Mouse (Mus musculus) embryonic facial prominence, embryonic 13.5 days (tissue): ENCODE measurements around the gene Eef1g. TPM values are rescaled to one million over a fixed set of nuclear protein-coding genes. Genes with fewer than 3 reads are reported as not detected.
A peak's percentile ranks its signal among the peaks of the same experiment; 100 is the strongest.

ENCODE experiments used
- ATAC-seq: fragments of 200-750 bp; cut with Nextera tagmentation; 2 replicates; pipeline ENCODE4 v1.8.0; 2017; ENCODE audit warnings: low read depth; ENCODE audit not compliant: insufficient number of reproducible peaks, insufficient read depth, low FRiP score, low TSS enrichment
- H3K27ac ChIP-seq: fragments of 300-500 bp; sonication (generic); 2 replicates; pipeline ENCODE4 v1.5.1; 2015; ENCODE audit warnings: moderate library complexity, mild to moderate bottlenecking, inconsistent platforms
- H3K27me3 ChIP-seq: fragments of 300-500 bp; sonication (generic); 2 replicates; pipeline ENCODE4 v1.6.1; 2015; ENCODE audit warnings: mild to moderate bottlenecking, inconsistent platforms
- H3K36me3 ChIP-seq: fragments of 300-500 bp; sonication (generic); 2 replicates; pipeline ENCODE4 v1.6.1; 2015; ENCODE audit warnings: mild to moderate bottlenecking, inconsistent platforms
- H3K4me1 ChIP-seq: fragments of 300-500 bp; sonication (generic); 2 replicates; pipeline ENCODE4 v1.6.1; 2015; ENCODE audit warnings: inconsistent platforms
- H3K4me2 ChIP-seq: fragments of 300-500 bp; sonication (generic); 2 replicates; pipeline ENCODE4 v1.6.1; 2015; ENCODE audit warnings: moderate library complexity, mild to moderate bottlenecking, inconsistent platforms
- H3K4me3 ChIP-seq: fragments of 300-500 bp; sonication (generic); 2 replicates; pipeline ENCODE4 v1.5.1; 2015; ENCODE audit warnings: mild to moderate bottlenecking, inconsistent platforms
- H3K9ac ChIP-seq: fragments of 300-500 bp; sonication (generic); 2 replicates; pipeline ENCODE4 v1.6.1; 2015; ENCODE audit warnings: mild to moderate bottlenecking, inconsistent platforms
- H3K9me3 ChIP-seq: fragments of 300-500 bp; sonication (generic); 2 replicates; pipeline ENCODE4 v1.6.1; 2016; ENCODE audit warnings: inconsistent platforms
- WGBS: fragments of 180-500 bp; shearing (Covaris S2); methylation state at CpG from one replicate; pipeline ENCODE4 v1.1.7; 2015; ENCODE audit warnings: mixed read lengths; 5-methylcytosine and 5-hydroxymethylcytosine counted together
- polyA plus RNA-seq: library from polyadenylated mRNA; unstranded; fragments of >200 nt; fragmentation: Nextera tagmentation; extraction: Ambion mirVana; gene quantifications from 2 replicates; pipeline ENCODE4 v1.2.1, GENCODE M21; 2015

The Eef1g gene
- 481 and 529 TPM in 2 replicates for polyA plus RNA-seq

GRCm38 (mm10) chr19:8966590-8967372 lies at the start of gene Eef1g:
TSS of gene Eef1g (plus strand) at chr19:8967041.
- Histone ChIP-seq H3K9ac (peak within 1 kb of the TSS; percentile 93), H3K4me3 (peak within 1 kb of the TSS; percentile 84), H3K9me3 (no peaks in the 10 kb centered on the region), H3K27me3 (no peaks in the 10 kb centered on the region), H3K4me1 (peaks cover 26% of the 10 kb centered on the region), H3K4me2 (peak within 1 kb of the TSS; percentile 86), H3K27ac (peak within 1 kb of the TSS; percentile 97), H3K36me3 (peaks cover 80% of the 10 kb centered on the region)
- WGBS = under 1% methylated on average over 52 of the region's 52 CpGs
- peak; percentile 99 for ATAC-seq

DNA sequence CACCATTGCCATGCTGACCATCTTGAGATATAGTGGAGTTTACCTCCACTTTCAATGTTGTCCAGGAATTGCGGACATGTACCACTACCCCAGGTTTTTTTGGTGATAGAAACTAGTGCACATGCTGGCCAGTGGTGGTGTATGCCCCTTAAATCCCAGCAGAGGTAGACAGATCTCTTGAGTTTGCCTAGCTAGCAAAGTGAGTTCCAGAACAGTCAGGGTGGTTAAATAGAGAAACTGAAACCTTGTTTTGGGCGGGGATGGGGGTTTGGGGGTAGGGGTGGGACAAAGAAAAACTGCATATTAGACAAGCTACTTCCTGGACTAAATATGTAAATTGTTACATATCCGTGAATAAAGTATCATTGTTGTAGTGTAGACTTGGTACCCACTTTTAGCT lies 47.8 kb upstream of the Eef1g start:
- no peak for ATAC-seq
- no peak overlapping the region for H3K9ac ChIP-seq
- no peak overlapping the region for H3K4me3 ChIP-seq
- H3K27ac ChIP-seq = no peak overlapping the region
- H3K4me1 ChIP-seq = peaks cover 17% of the 10 kb centered on the region
- H3K9me3 ChIP-seq = no peaks in the 10 kb centered on the region
- H3K27me3 ChIP-seq = no peaks in the 10 kb centered on the region
- 90% methylated on average over 3 of the region's 3 CpGs for WGBS
- no peak overlapping the region for H3K4me2 ChIP-seq
- peaks cover 36% of the 10 kb centered on the region for H3K36me3 ChIP-seq

DNA sequence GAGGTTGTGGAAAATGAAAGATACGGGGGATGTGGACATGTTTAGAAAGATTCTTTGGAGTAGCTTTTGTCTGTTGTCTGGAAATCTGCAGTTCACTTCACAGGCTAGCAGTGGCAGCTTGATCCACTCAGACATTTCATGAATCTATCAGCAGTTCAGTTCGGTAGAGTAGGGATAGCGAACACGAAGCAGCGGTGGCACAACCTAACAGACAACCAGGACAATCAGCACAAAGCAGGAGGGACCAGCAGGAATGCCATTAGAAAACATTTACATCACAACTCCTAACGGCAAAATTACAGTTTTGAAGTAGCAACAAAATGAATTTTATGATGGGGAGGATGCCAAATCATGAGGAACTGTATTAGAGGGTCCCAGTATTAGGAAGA lies 47.2 kb upstream of the Eef1g start:
- no peak for ATAC-seq
- H3K4me2 ChIP-seq = peak overlapping the region; percentile 76
- 70% methylated on average over 6 of the region's 6 CpGs for WGBS
- no peaks in the 10 kb centered on the region for H3K9me3 ChIP-seq
- H3K4me1 ChIP-seq = peaks cover 17% of the 10 kb centered on the region
- H3K36me3 ChIP-seq = peaks cover 29% of the 10 kb centered on the region
- peak overlapping the region; percentile 89 for H3K27ac ChIP-seq
- H3K4me3 ChIP-seq = peak overlapping the region; percentile 82
- H3K27me3 ChIP-seq = no peaks in the 10 kb centered on the region
- peak overlapping the region; percentile 84 for H3K9ac ChIP-seq

GRCm38 (mm10) chr19:8920073-8920736 lies 46.6 kb upstream of the Eef1g start, which contains the start of gene B3gat3:
TSS of gene B3gat3 (plus strand) at chr19:8920374.
- peak within 1 kb of the TSS; percentile 84 for H3K9ac ChIP-seq
- peak; percentile 93 for ATAC-seq
- WGBS = 2% methylated on average over 50 of the region's 50 CpGs
- H3K27me3 ChIP-seq = no peaks in the 10 kb centered on the region
- H3K27ac ChIP-seq = peak within 1 kb of the TSS; percentile 89
- no peaks in the 10 kb centered on the region for H3K9me3 ChIP-seq
- H3K4me1 ChIP-seq = peaks cover 17% of the 10 kb centered on the region
- peak within 1 kb of the TSS; percentile 82 for H3K4me3 ChIP-seq
- peak within 1 kb of the TSS; percentile 76 for H3K4me2 ChIP-seq
- peaks cover 25% of the 10 kb centered on the region for H3K36me3 ChIP-seq

- ATAC-seq = no peak; the same call in 1 of the 2 replicates
- Histone ChIP-seq H3K9ac (peak overlapping the region; percentile 84), H3K9me3 (no peaks in the 10 kb centered on the region), H3K4me3 (peak overlapping the region; percentile 82), H3K27ac (peak overlapping the region; percentile 89), H3K36me3 (peaks cover 25% of the 10 kb centered on the region), H3K4me1 (peaks cover 17% of the 10 kb centered on the region), H3K27me3 (no peaks in the 10 kb centered on the region), H3K4me2 (peak overlapping the region; percentile 76)
- WGBS = under 1% methylated on average over 6 of the region's 6 CpGs
Measured at GRCm38 (mm10) chr19:8920836-8921291, 46.0 kb upstream of the Eef1g start.

DNA sequence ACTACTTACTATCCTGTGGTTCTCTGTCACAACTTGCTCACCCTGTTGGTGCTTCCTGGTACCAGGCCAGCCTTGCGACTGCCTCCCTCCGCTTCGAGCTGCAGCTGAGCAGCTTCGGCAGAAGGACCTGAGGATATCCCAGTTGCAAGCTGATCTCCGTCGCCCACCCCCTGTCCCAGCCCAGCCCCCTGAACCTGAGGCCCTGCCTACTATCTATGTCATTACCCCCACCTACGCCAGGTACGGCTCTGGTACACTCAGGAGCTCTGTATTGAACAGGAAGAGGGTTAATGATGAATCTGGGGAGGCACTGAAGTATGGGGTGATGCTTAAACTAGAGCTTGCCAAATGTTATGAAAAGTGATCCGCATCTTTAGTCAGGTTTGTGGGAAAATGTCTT lies 45.1 kb upstream of the Eef1g start:
- Histone ChIP-seq H3K27ac (no peak overlapping the region), H3K27me3 (no peaks in the 10 kb centered on the region), H3K4me3 (peak overlapping the region; percentile 82), H3K9me3 (no peaks in the 10 kb centered on the region), H3K9ac (peak overlapping the region; percentile 84; the same call in 1 of the 2 replicates), H3K36me3 (peaks cover 24% of the 10 kb centered on the region), H3K4me2 (peak overlapping the region; percentile 76), H3K4me1 (peaks cover 17% of the 10 kb centered on the region)
- WGBS = 47% methylated on average over 9 of the region's 9 CpGs
- ATAC-seq = no peak

GRCm38 (mm10) chr19:8926766-8927165 lies 40.1 kb upstream of the Eef1g start:
- no peaks in the 10 kb centered on the region for H3K27me3 ChIP-seq
- no peak overlapping the region for H3K9ac ChIP-seq
- H3K9me3 ChIP-seq = no peaks in the 10 kb centered on the region
- H3K27ac ChIP-seq = no peak overlapping the region
- peaks cover 22% of the 10 kb centered on the region for H3K4me1 ChIP-seq
- peaks cover 41% of the 10 kb centered on the region for H3K36me3 ChIP-seq
- no peak overlapping the region for H3K4me3 ChIP-seq
- ATAC-seq = no peak
- 89% methylated on average over 2 of the region's 2 CpGs for WGBS
- no peak overlapping the region for H3K4me2 ChIP-seq

DNA sequence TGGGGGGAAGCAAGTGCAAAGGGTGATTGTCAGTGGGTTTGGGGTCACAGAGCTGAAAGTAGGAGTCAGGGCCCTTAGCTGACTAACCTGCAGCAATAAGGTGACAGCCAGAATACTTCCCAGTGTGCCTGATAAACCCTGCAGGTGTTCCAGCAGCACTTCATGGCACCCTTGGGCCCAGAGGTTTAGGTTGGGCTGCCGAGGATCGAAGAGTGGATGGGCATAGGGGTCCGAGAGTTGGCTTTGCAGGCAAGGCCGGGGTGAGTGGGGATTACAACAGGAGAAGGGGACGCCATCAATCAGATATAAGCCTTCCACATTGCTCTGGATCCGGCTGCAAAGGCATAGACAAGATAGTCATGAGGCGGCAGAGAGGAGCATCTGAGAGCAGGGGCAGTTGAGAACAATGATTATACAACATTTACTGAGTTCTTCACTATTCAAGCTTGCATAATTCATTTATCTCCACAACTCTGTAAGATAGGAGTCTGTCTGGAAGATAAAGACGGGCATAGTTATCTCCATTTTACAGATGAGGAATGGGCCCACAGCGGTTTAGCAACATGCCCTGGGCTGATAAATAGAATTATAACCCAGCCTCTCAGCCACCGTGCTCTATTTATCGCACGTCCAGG lies 38.8 kb upstream of the Eef1g start:
- Histone ChIP-seq H3K9me3 (no peaks in the 10 kb centered on the region), H3K4me3 (no peak overlapping the region), H3K4me2 (no peak overlapping the region), H3K36me3 (peaks cover 42% of the 10 kb centered on the region), H3K27ac (no peak overlapping the region), H3K9ac (no peak overlapping the region), H3K4me1 (peaks cover 20% of the 10 kb centered on the region), H3K27me3 (no peaks in the 10 kb centered on the region)
- 89% methylated on average over 12 of the region's 12 CpGs for WGBS
- no peak for ATAC-seq

DNA sequence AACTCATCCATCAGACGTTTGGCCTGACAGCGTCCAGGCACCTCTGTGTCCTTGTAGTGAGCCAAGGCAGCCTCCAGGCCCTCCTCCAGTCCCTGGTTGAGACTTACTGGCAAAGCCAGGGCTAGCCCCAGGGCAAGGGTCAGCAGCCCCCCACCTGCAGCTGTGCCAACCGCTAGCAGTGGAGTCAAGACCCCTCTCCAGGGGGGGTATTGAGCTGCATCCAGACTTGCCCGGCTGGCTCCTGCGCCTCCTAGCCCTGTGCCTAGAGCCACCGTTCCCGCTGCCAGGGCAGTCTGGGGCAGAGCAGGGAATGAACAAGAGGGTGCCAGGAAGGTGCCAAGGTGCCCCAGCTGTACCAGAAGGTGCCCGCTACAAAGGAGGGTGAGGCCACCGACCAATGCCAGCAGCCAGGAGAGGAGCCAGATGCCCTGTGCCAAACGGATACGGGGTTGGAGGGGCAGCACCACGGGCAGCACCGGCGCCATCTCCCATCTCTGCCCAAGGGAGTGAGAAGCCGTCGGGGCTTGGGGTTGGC lies 38.1 kb upstream of the Eef1g start:
- no peaks in the 10 kb centered on the region for H3K27me3 ChIP-seq
- H3K4me2 ChIP-seq = peak overlapping the region; percentile 78
- H3K36me3 ChIP-seq = peaks cover 49% of the 10 kb centered on the region
- WGBS = 19% methylated on average over 16 of the region's 16 CpGs
- peak overlapping the region; percentile 77 for H3K4me3 ChIP-seq
- H3K27ac ChIP-seq = peak overlapping the region; percentile 76
- no peaks in the 10 kb centered on the region for H3K9me3 ChIP-seq
- ATAC-seq = no peak; the same call in 1 of the 2 replicates
- peak overlapping the region; percentile 89 for H3K9ac ChIP-seq
- H3K4me1 ChIP-seq = peaks cover 20% of the 10 kb centered on the region

- Histone ChIP-seq H3K4me1 (peaks cover 20% of the 10 kb centered on the region), H3K27me3 (no peaks in the 10 kb centered on the region), H3K9ac (peak within 1 kb of the TSS; percentile 89), H3K27ac (peak within 1 kb of the TSS; percentile 76), H3K4me3 (peak within 1 kb of the TSS; percentile 77), H3K4me2 (peak within 1 kb of the TSS; percentile 78), H3K9me3 (no peaks in the 10 kb centered on the region), H3K36me3 (peaks cover 56% of the 10 kb centered on the region)
- under 1% methylated on average over 67 of the region's 74 CpGs for WGBS
- peak; percentile 61 for ATAC-seq
Measured at GRCm38 (mm10) chr19:8929224-8930088, 37.4 kb upstream of the Eef1g start, which contains the start of the genes Rom1 and Eml3. TSS of gene Rom1 (minus strand) at chr19:8929356. TSS of gene Eml3 (plus strand) at chr19:8929552.
